Mouse (Mus musculus): ENCODE results near the gene Ddah1.
A peak's percentile ranks its signal among the peaks of the same experiment; 100 is the strongest.

Ddah1 gene

GRCm38 (mm10) chr3:145759379-145760209 lies 1.1 kb downstream of the Ddah1 start:
- H3K36me3 ChIP-seq (ENCODE audit: insufficient read depth, low read length): no peaks in the 10 kb centered on the region

GRCm38 (mm10) chr3:145760547-145760946 lies 2.1 kb downstream of the Ddah1 start:
- peaks cover 51% of the 10 kb centered on the region for H3K27me3 ChIP-seq (ENCODE audit: insufficient read depth, low read length)
- H3K36me3 ChIP-seq (ENCODE audit: insufficient read depth, low read length): no peaks in the 10 kb centered on the region
- H3K9me3 ChIP-seq (ENCODE audit: low read length): peaks cover 10% of the 10 kb centered on the region; the same call in 1 of the 2 replicates

More at GRCm38 (mm10) chr3:145759379-145760209, 1.1 kb downstream of the Ddah1 start:
- peaks cover 10% of the 10 kb centered on the region; the same call in 1 of the 2 replicates for H3K9me3 ChIP-seq (ENCODE audit: low read length)
- H3K4me3 ChIP-seq (replicated peaks; ENCODE audit: low read length): peak overlapping the region; percentile 79
- peaks cover 43% of the 10 kb centered on the region for H3K4me1 ChIP-seq (replicated peaks; ENCODE audit: low read depth, low read length)
- H3K27me3 ChIP-seq (ENCODE audit: insufficient read depth, low read length): peaks cover 51% of the 10 kb centered on the region
- no peak for TF ChIP-seq CTCF (conservative IDR thresholded peaks at IDR 0.05; ENCODE audit: low read length)
- no peak for TF ChIP-seq POU5F1 (IDR thresholded peaks at IDR 0.05; ENCODE audit: borderline replicate concordance, low read length)
- no peak for TF ChIP-seq NANOG (IDR thresholded peaks at IDR 0.05; ENCODE audit: borderline replicate concordance, low read length)

GRCm38 (mm10) chr3:145761501-145762170 lies 3.2 kb downstream of the Ddah1 start:
- Histone ChIP-seq H3K9me3 (ENCODE audit: low read length) (peaks cover 5% of the 10 kb centered on the region; the same call in 1 of the 2 replicates), H3K4me1 (replicated peaks; ENCODE audit: low read depth, low read length) (peaks cover 40% of the 10 kb centered on the region), H3K27me3 (ENCODE audit: insufficient read depth, low read length) (peaks cover 40% of the 10 kb centered on the region), H3K4me3 (replicated peaks; ENCODE audit: low read length) (no peak overlapping the region), H3K36me3 (ENCODE audit: insufficient read depth, low read length) (no peaks in the 10 kb centered on the region)
- no peak for TF ChIP-seq CTCF (conservative IDR thresholded peaks at IDR 0.05; ENCODE audit: low read length)
- no peak for TF ChIP-seq POU5F1 (IDR thresholded peaks at IDR 0.05; ENCODE audit: borderline replicate concordance, low read length)
- TF ChIP-seq NANOG (IDR thresholded peaks at IDR 0.05; ENCODE audit: borderline replicate concordance, low read length): no peak

More at GRCm38 (mm10) chr3:145760547-145760946, 2.1 kb downstream of the Ddah1 start:
- Histone ChIP-seq H3K4me1 (replicated peaks; ENCODE audit: low read depth, low read length) (peaks cover 47% of the 10 kb centered on the region), H3K4me3 (replicated peaks; ENCODE audit: low read length) (no peak overlapping the region)
- TF ChIP-seq NANOG (IDR thresholded peaks at IDR 0.05; ENCODE audit: borderline replicate concordance, low read length) (no peak), POU5F1 (IDR thresholded peaks at IDR 0.05; ENCODE audit: borderline replicate concordance, low read length) (no peak), CTCF (conservative IDR thresholded peaks at IDR 0.05; ENCODE audit: low read length) (no peak)

- Histone ChIP-seq H3K27me3 (ENCODE audit: insufficient read depth, low read length) (peaks cover 28% of the 10 kb centered on the region), H3K36me3 (ENCODE audit: insufficient read depth, low read length) (no peaks in the 10 kb centered on the region), H3K4me1 (replicated peaks; ENCODE audit: low read depth, low read length) (peaks cover 28% of the 10 kb centered on the region), H3K9me3 (ENCODE audit: low read length) (no peaks in the 10 kb centered on the region), H3K4me3 (replicated peaks; ENCODE audit: low read length) (no peak overlapping the region)
- TF ChIP-seq POU5F1 (IDR thresholded peaks at IDR 0.05; ENCODE audit: borderline replicate concordance, low read length): no peak
- no peak for TF ChIP-seq NANOG (IDR thresholded peaks at IDR 0.05; ENCODE audit: borderline replicate concordance, low read length)
- no peak for TF ChIP-seq CTCF (conservative IDR thresholded peaks at IDR 0.05; ENCODE audit: low read length)
These were observed 4.6 kb downstream of the Ddah1 start for GRCm38 (mm10) chr3:145762957-145763641.

GRCm38 (mm10) chr3:145763642-145763972 lies 5.1 kb downstream of the Ddah1 start:
- Histone ChIP-seq H3K36me3 (ENCODE audit: insufficient read depth, low read length) (no peaks in the 10 kb centered on the region), H3K9me3 (ENCODE audit: low read length) (no peaks in the 10 kb centered on the region), H3K4me3 (replicated peaks; ENCODE audit: low read length) (no peak overlapping the region), H3K27me3 (ENCODE audit: insufficient read depth, low read length) (peaks cover 24% of the 10 kb centered on the region), H3K4me1 (replicated peaks; ENCODE audit: low read depth, low read length) (peaks cover 24% of the 10 kb centered on the region)
- TF ChIP-seq CTCF (conservative IDR thresholded peaks at IDR 0.05; ENCODE audit: low read length) (no peak), POU5F1 (IDR thresholded peaks at IDR 0.05; ENCODE audit: borderline replicate concordance, low read length) (no peak), NANOG (IDR thresholded peaks at IDR 0.05; ENCODE audit: borderline replicate concordance, low read length) (no peak)

GRCm38 (mm10) chr3:145764416-145764815 lies 5.9 kb downstream of the Ddah1 start:
- Histone ChIP-seq H3K9me3 (ENCODE audit: low read length) (no peaks in the 10 kb centered on the region), H3K36me3 (ENCODE audit: insufficient read depth, low read length) (no peaks in the 10 kb centered on the region), H3K4me3 (replicated peaks; ENCODE audit: low read length) (no peak overlapping the region), H3K27me3 (ENCODE audit: insufficient read depth, low read length) (peaks cover 16% of the 10 kb centered on the region), H3K4me1 (replicated peaks; ENCODE audit: low read depth, low read length) (peaks cover 21% of the 10 kb centered on the region)
- no peak for TF ChIP-seq NANOG (IDR thresholded peaks at IDR 0.05; ENCODE audit: borderline replicate concordance, low read length)
- TF ChIP-seq CTCF (conservative IDR thresholded peaks at IDR 0.05; ENCODE audit: low read length): no peak
- no peak for TF ChIP-seq POU5F1 (IDR thresholded peaks at IDR 0.05; ENCODE audit: borderline replicate concordance, low read length)

- no peak for TF ChIP-seq NANOG (IDR thresholded peaks at IDR 0.05; ENCODE audit: borderline replicate concordance, low read length)
- no peak for TF ChIP-seq POU5F1 (IDR thresholded peaks at IDR 0.05; ENCODE audit: borderline replicate concordance, low read length)
- TF ChIP-seq CTCF (conservative IDR thresholded peaks at IDR 0.05; ENCODE audit: low read length): no peak
- Histone ChIP-seq H3K4me3 (replicated peaks; ENCODE audit: low read length) (no peak overlapping the region), H3K27me3 (ENCODE audit: insufficient read depth, low read length) (no peaks in the 10 kb centered on the region), H3K36me3 (ENCODE audit: insufficient read depth, low read length) (no peaks in the 10 kb centered on the region), H3K4me1 (replicated peaks; ENCODE audit: low read depth, low read length) (peaks cover 14% of the 10 kb centered on the region), H3K9me3 (ENCODE audit: low read length) (no peaks in the 10 kb centered on the region)
These were observed 10.0 kb downstream of the Ddah1 start for GRCm38 (mm10) chr3:145768439-145768838.

- Histone ChIP-seq H3K36me3 (ENCODE audit: insufficient read depth, low read length) (no peaks in the 10 kb centered on the region), H3K4me1 (replicated peaks; ENCODE audit: low read depth, low read length) (peaks cover 15% of the 10 kb centered on the region), H3K4me3 (replicated peaks; ENCODE audit: low read length) (no peak overlapping the region), H3K9me3 (ENCODE audit: low read length) (no peaks in the 10 kb centered on the region), H3K27me3 (ENCODE audit: insufficient read depth, low read length) (no peaks in the 10 kb centered on the region)
- TF ChIP-seq POU5F1 (IDR thresholded peaks at IDR 0.05; ENCODE audit: borderline replicate concordance, low read length) (no peak), CTCF (conservative IDR thresholded peaks at IDR 0.05; ENCODE audit: low read length) (no peak), NANOG (IDR thresholded peaks at IDR 0.05; ENCODE audit: borderline replicate concordance, low read length) (no peak)
These were observed 14.9 kb downstream of the Ddah1 start for GRCm38 (mm10) chr3:145773384-145773783.
